Mouse (Mus musculus): ENCODE data around the gene Fyb2. TPM values are rescaled to one million over a fixed set of nuclear protein-coding genes. Genes with fewer than 3 reads are reported as not detected.

Fyb2 gene
- polyA plus RNA-seq, 1 experiment from 2014 or later = 0.11 TPM

- Histone ChIP-seq H3K9ac (no peak overlapping the region), H3K4me1 (no peaks in the 10 kb centered on the region), H3K36me3 (0 out of 2 replicates have a peak, but pooled peaks cover 3% of the 10 kb centered on the region), H3K27me3 (replicated peaks) (no peaks in the 10 kb centered on the region), H3K9me3 (no peaks in the 10 kb centered on the region), H3K27ac (no peak overlapping the region), H3K4me3 (no peak overlapping the region), H3K4me2 (replicated peaks) (no peak overlapping the region)
- ATAC-seq (ENCODE audit: low FRiP score, low read depth) = no peak
These were observed 121.0 kb downstream of the Fyb2 start for GRCm38 (mm10) chr4:105034259-105034658.

GRCm38 (mm10) chr4:105050041-105050440 is 136.8 kb downstream of the Fyb2 start:
- Histone ChIP-seq H3K27ac (no peak overlapping the region), H3K9ac (no peak overlapping the region), H3K27me3 (replicated peaks) (no peaks in the 10 kb centered on the region), H3K9me3 (no peaks in the 10 kb centered on the region), H3K4me1 (no peaks in the 10 kb centered on the region), H3K4me3 (no peak overlapping the region), H3K36me3 (no peaks in the 10 kb centered on the region), H3K4me2 (replicated peaks) (no peak overlapping the region)
- ATAC-seq (ENCODE audit: low FRiP score, low read depth) = no peak
- 87% methylated on average over 1 of the region's 1 CpGs for WGBS

GRCm38 (mm10) chr4:105051291-105051690 is 138.0 kb downstream of the Fyb2 start:
- Histone ChIP-seq H3K36me3 (no peaks in the 10 kb centered on the region), H3K27ac (no peak overlapping the region)
- WGBS = 94% methylated on average over 5 of the region's 5 CpGs

More at GRCm38 (mm10) chr4:105051291-105051690, 138.0 kb downstream of the Fyb2 start:
- H3K27me3 ChIP-seq (replicated peaks) = no peaks in the 10 kb centered on the region
- no peaks in the 10 kb centered on the region for H3K4me1 ChIP-seq
- no peak for ATAC-seq (ENCODE audit: low FRiP score, low read depth)
- H3K9ac ChIP-seq = no peak overlapping the region
- H3K4me3 ChIP-seq = no peak overlapping the region
- H3K4me2 ChIP-seq (replicated peaks) = no peak overlapping the region
- H3K9me3 ChIP-seq = no peaks in the 10 kb centered on the region

Other genes starting within 250 kb of the Fyb2 start
- not detected in 2 replicates for gene C8b, start 147.1 kb upstream of the Fyb2 start, polyA plus RNA-seq (2016; fragmentation: Nextera tagmentation; extraction: Ambion mirVana)
- gene Gm17662, start 56.1 kb upstream of the Fyb2 start, polyA plus RNA-seq (2016; fragmentation: Nextera tagmentation; extraction: Ambion mirVana) = not detected in 2 replicates
- not detected in 2 replicates for gene C8a, start 37.1 kb upstream of the Fyb2 start, polyA plus RNA-seq (2016; fragmentation: Nextera tagmentation; extraction: Ambion mirVana)
- gene Prkaa2, start 196.4 kb downstream of the Fyb2 start, polyA plus RNA-seq (2016; fragmentation: Nextera tagmentation; extraction: Ambion mirVana) = 6.5 and 6.8 TPM in 2 replicates
- gene Plpp3, start 243.9 kb downstream of the Fyb2 start, polyA plus RNA-seq (2016; fragmentation: Nextera tagmentation; extraction: Ambion mirVana) = 55.7 and 57.7 TPM in 2 replicates